In the genomic region with DNA sequence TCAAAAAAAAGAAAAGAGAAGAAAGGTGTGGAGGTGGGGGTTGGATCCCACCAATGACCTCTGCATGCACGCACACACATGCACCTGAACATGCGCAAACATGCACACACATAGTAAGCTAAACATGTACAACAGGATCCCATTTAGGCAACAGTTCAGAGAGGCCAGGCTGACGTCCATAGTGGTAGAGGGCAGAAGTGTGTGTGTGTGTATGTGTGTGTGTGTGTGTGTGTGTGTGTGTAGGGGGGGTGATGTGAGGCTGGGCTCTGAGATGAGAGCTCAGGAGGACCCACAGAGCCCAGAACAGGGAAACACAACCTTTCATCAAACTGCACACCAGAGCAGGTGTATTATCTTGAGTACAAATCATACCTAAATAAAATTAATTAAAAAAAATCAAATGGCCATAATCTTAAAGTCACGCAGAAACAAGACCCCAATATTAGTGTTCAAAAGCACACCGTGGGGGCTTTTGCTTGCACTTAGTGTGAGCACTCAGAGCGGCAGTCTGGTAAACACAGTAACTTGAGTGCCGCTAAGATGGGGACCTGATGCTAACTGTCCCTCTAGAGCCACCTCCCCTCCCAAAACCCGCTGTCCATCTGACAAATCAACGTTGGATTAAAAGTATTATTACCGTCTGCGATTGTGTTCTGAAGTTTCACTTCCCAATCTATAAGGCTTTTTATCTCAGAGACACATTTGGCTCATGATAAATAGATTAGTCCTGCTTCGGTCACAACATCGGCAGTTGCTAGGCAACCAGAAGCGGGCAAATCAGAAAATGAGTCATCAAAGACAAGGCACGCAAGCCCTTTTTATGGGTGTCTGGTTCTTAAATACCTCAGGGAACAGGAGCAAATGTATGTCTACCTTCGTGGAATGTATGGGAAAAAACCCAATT, we compare ENCODE assay signal across 9 mouse cellular contexts.
DNase-seq lines count a peak whose midpoint lies in the region; ATAC-seq lines count a peak whose summit lies in the region.
"Had no signal": no experiment of that assay in that cellular context is flagged by ENCODE, and none has a peak within 500 bp of the region (broad histone marks: within the 10 kb centered on the region; RNA-seq: fewer than 3 reads in every experiment).

No protein-coding gene starts in this region.

- 41% methylated on average over 16 of the region's 16 CpGs for WGBS in forebrain, embryonic 14.5 days
- 72% methylated on average over 16 of the region's 16 CpGs for WGBS in liver, embryonic 13.5 days (ENCODE audit: insufficient replicate concordance)

- no peak overlapping the region for H3K9ac ChIP-seq in forebrain, embryonic 14.5 days (ENCODE audit: low read length)
- H3K9ac ChIP-seq in liver, embryonic 13.5 days = no peak overlapping the region
- H3K9ac ChIP-seq: limb, embryonic 12.5 days had no signal

- no peak overlapping the region; the same call in 1 of the 2 replicates for H3K4me2 ChIP-seq in forebrain, embryonic 14.5 days (ENCODE audit: low read length)
- H3K4me2 ChIP-seq in liver, embryonic 13.5 days = no peak overlapping the region
- H3K4me2 ChIP-seq: limb, embryonic 12.5 days had no signal

- peak; percentile 72 for ATAC-seq in forebrain, embryonic 14.5 days
- no peak for ATAC-seq in liver, embryonic 13.5 days (ENCODE audit: low read depth)
- no peak for ATAC-seq in monocyte, adult 5-6 weeks (replicated peaks; ENCODE audit: insufficient number of reproducible peaks, low FRiP score, low TSS enrichment, poor library complexity, severe bottlenecking)

- no peaks in the 10 kb centered on the region for H3K36me3 ChIP-seq in forebrain, embryonic 14.5 days (ENCODE audit: control insufficient read depth, insufficient read depth, low read length)
- H3K36me3 ChIP-seq in liver, embryonic 13.5 days = no peaks in the 10 kb centered on the region
- H3K36me3 ChIP-seq: limb, embryonic 12.5 days had no signal

- intact Hi-C loops in heart, postnatal 10 days (cut with DNase I) = no loop called here

- peak; percentile 63 to 67 for DNase-seq in B cell, adult 2 months
- peak; percentile 74 for DNase-seq in R1 (ENCODE audit: low read depth, low spot score)
- peak; percentile 78 for DNase-seq in forebrain, embryonic 14.5 days (ENCODE audit: low spot score)
- no peak for DNase-seq in liver, embryonic 13.5 days
- no peak for DNase-seq in kidney, adult 9 months
- no peak for DNase-seq in ovary, adult 18-20 months (ENCODE audit: low spot score)
- no peak for DNase-seq in heart, postnatal 10 days

- H3K4me1 ChIP-seq in forebrain, embryonic 14.5 days (ENCODE audit: control insufficient read depth, insufficient read depth, low read length) = peaks cover 4% of the 10 kb centered on the region; the same call in 1 of the 2 replicates
- H3K4me1 ChIP-seq in liver, embryonic 13.5 days (replicated peaks) = peaks cover 37% of the 10 kb centered on the region

- no peaks in the 10 kb centered on the region for H3K27me3 ChIP-seq in forebrain, embryonic 14.5 days (replicated peaks; ENCODE audit: control insufficient read depth, insufficient read depth, low read length)
- H3K27me3 ChIP-seq in liver, embryonic 13.5 days = no peaks in the 10 kb centered on the region

- no peak overlapping the region for H3K27ac ChIP-seq in forebrain, embryonic 14.5 days (ENCODE audit: low read depth, low read length)
- H3K27ac ChIP-seq in liver, embryonic 13.5 days = peak overlapping the region; percentile 44; the same call in 1 of the 2 replicates
- H3K27ac ChIP-seq: limb, embryonic 12.5 days had no signal

- H3K4me3 ChIP-seq in forebrain, embryonic 14.5 days (ENCODE audit: low read depth, low read length) = no peak overlapping the region
- no peak overlapping the region for H3K4me3 ChIP-seq in liver, embryonic 13.5 days (replicated peaks)
- H3K4me3 ChIP-seq: limb, embryonic 12.5 days had no signal

- H3K9me3 ChIP-seq in forebrain, embryonic 14.5 days (replicated peaks; ENCODE audit: control insufficient read depth, low read length) = no peaks in the 10 kb centered on the region
- H3K9me3 ChIP-seq in liver, embryonic 13.5 days (replicated peaks) = 0 out of 2 replicates have a peak, but pooled peaks cover 3% of the 10 kb centered on the region
- H3K9me3 ChIP-seq: limb, embryonic 12.5 days had no signal

Comparison
In these comparisons a context has a peak if more than half of its experiments do, and no peak if none do; other contexts are left out.
1. DNase-seq: peak in B cell, adult 2 months (2 of 2), R1 (single experiment) and forebrain, embryonic 14.5 days (single experiment); none in liver, embryonic 13.5 days (single experiment), kidney, adult 9 months (single experiment), ovary, adult 18-20 months (single experiment) and heart, postnatal 10 days (0 of 2).